16 mouse cellular contexts compared by ENCODE assay signal in the genomic region with DNA sequence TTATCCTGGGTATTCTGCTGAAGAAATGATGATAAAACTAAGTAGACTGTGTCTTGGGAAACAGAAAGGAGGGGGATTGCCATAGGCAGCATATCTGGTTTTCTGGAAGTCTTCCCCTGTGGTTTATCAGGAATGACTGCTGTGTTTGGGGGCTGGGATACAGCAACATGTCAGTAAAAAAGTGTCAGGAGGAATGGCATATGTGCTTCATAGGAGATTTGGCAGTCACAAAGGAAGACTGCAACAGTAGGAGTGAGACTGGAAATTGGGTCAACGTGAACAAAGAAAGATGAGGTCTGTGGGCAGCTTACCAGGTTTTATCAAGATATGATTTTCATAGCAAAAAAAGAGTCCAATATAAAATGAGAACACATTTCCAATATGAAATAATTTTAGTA.
DNase-seq lines count a peak whose midpoint lies in the region; ATAC-seq lines count a peak whose summit lies in the region.
"Had no signal": no experiment of that assay in that cellular context is flagged by ENCODE, and none has a peak within 500 bp of the region (broad histone marks: within the 10 kb centered on the region; RNA-seq: fewer than 3 reads in every experiment).

No protein-coding gene starts in this region.

- H3K36me3 ChIP-seq in forebrain, embryonic 13.5 days (ENCODE audit: poor library complexity, severe bottlenecking) = no peaks in the 10 kb centered on the region
- H3K36me3 ChIP-seq in forebrain, embryonic 12.5 days (replicated peaks) = no peaks in the 10 kb centered on the region
- H3K36me3 ChIP-seq: embryonic facial prominence, embryonic 13.5 days; heart, embryonic 15.5 days; limb, embryonic 13.5 days had no signal

- no peaks in the 10 kb centered on the region for H3K4me1 ChIP-seq in forebrain, embryonic 13.5 days
- H3K4me1 ChIP-seq in forebrain, embryonic 12.5 days = no peaks in the 10 kb centered on the region
- H3K4me1 ChIP-seq: embryonic facial prominence, embryonic 13.5 days; heart, embryonic 15.5 days; limb, embryonic 13.5 days had no signal

- H3K27me3 ChIP-seq in forebrain, embryonic 13.5 days = no peaks in the 10 kb centered on the region
- H3K27me3 ChIP-seq in forebrain, embryonic 12.5 days = no peaks in the 10 kb centered on the region
- H3K27me3 ChIP-seq: embryonic facial prominence, embryonic 13.5 days; heart, embryonic 15.5 days; limb, embryonic 13.5 days had no signal

- WGBS in forebrain, embryonic 13.5 days = 89% methylated on average over 1 of the region's 1 CpGs
- WGBS in forebrain, embryonic 12.5 days = 88% methylated on average over 1 of the region's 1 CpGs

- H3K4me3 ChIP-seq in forebrain, embryonic 13.5 days = no peak overlapping the region
- H3K4me3 ChIP-seq in forebrain, embryonic 12.5 days (replicated peaks) = no peak overlapping the region
- H3K4me3 ChIP-seq: embryonic facial prominence, embryonic 13.5 days; heart, embryonic 15.5 days; limb, embryonic 13.5 days had no signal

- no peak overlapping the region for H3K4me2 ChIP-seq in forebrain, embryonic 13.5 days
- H3K4me2 ChIP-seq in forebrain, embryonic 12.5 days = no peak overlapping the region
- H3K4me2 ChIP-seq: embryonic facial prominence, embryonic 13.5 days; heart, embryonic 15.5 days; limb, embryonic 13.5 days had no signal

- H3K9ac ChIP-seq in forebrain, embryonic 13.5 days = no peak overlapping the region
- no peak overlapping the region for H3K9ac ChIP-seq in forebrain, embryonic 12.5 days
- H3K9ac ChIP-seq: embryonic facial prominence, embryonic 13.5 days; heart, embryonic 15.5 days; limb, embryonic 13.5 days; liver, embryonic 14.5 days had no signal

- peak; percentile 0 to 24 for DNase-seq in layer of hippocampus, adult 18-20 months (ENCODE audit: low spot score in 2 of 2)
- no peak for DNase-seq in layer of hippocampus, adult 9-10 months (ENCODE audit: low spot score)
- peak; percentile 87 for DNase-seq in cerebellum, adult 9-11 months
- DNase-seq in telencephalon, adult 2 months (ENCODE audit: low read depth, low spot score) = peak; percentile 1
- DNase-seq in testis, postnatal 14 days (ENCODE audit: low spot score) = no peak
- DNase-seq in thymus, postnatal 10 days (ENCODE audit: low spot score in 2 of 2) = no peak
- DNase-seq: heart, adult 18-20 months; kidney, adult 9 months; midbrain, embryonic 14.5 days; thymus, postnatal 25 days had no signal

- H3K27ac ChIP-seq in forebrain, embryonic 13.5 days = no peak overlapping the region
- no peak overlapping the region for H3K27ac ChIP-seq in forebrain, embryonic 12.5 days
- H3K27ac ChIP-seq: embryonic facial prominence, embryonic 13.5 days; heart, embryonic 15.5 days; limb, embryonic 13.5 days; liver, embryonic 14.5 days had no signal

- peak; percentile 41; the same call in 1 of the 2 replicates for ATAC-seq in forebrain, embryonic 13.5 days
- no peak for ATAC-seq in forebrain, embryonic 12.5 days (ENCODE audit: low FRiP score)

- H3K9me3 ChIP-seq in forebrain, embryonic 13.5 days (replicated peaks) = no peaks in the 10 kb centered on the region
- no peaks in the 10 kb centered on the region for H3K9me3 ChIP-seq in forebrain, embryonic 12.5 days
- H3K9me3 ChIP-seq: embryonic facial prominence, embryonic 13.5 days; heart, embryonic 15.5 days; limb, embryonic 13.5 days had no signal

Comparison
In these comparisons a context has a peak if more than half of its experiments do, and no peak if none do; other contexts are left out.
1. DNase-seq: peak in layer of hippocampus, adult 18-20 months (2 of 2), cerebellum, adult 9-11 months (single experiment) and telencephalon, adult 2 months (single experiment); none in layer of hippocampus, adult 9-10 months (single experiment), testis, postnatal 14 days (single experiment) and thymus, postnatal 10 days (0 of 2).